Mouse (Mus musculus) liver, embryonic 14.5 days (tissue): ENCODE data around the gene Rrp7a. TPM values are rescaled to one million over a fixed set of nuclear protein-coding genes. Genes with fewer than 3 reads are reported as not detected.
"Not testable (repeated sequence)": the region's sequence is repeated elsewhere in the genome, so short reads cannot be mapped to it uniquely, and the experiment has no call there.

Experiments
- ATAC-seq: fragments of 200-750 bp; cut with Nextera tagmentation; 2 replicates; pipeline ENCODE4 v1.8.0; 2017; ENCODE audit warnings: moderate number of reproducible peaks, mild to moderate bottlenecking, moderate library complexity; ENCODE audit not compliant: insufficient read depth
- DNase-seq, 3 experiments: peaks; one replicate each; pipeline ENCODE4 v3.0.0-alpha.2; 2012 to 2013; ENCODE audit warnings: low read depth in 3 of 3, low spot score in 3 of 3
- H3K27ac ChIP-seq: fragments of 300-500 bp; sonication (generic); 2 replicates; pipeline ENCODE4 v1.5.1; 2014; ENCODE audit warnings: moderate library complexity, mild to moderate bottlenecking, control low read depth, inconsistent platforms
- H3K27me3 ChIP-seq: fragments of 300-500 bp; sonication (generic); 2 replicates; pipeline ENCODE4 v1.6.1; 2014; ENCODE audit warnings: mild to moderate bottlenecking, low read length, moderate library complexity; ENCODE audit not compliant: control insufficient read depth, insufficient read depth
- H3K36me3 ChIP-seq: fragments of 300-500 bp; sonication (generic); replicated peaks from 2 replicates; pipeline ENCODE4 v1.6.1; 2014; ENCODE audit warnings: low read depth; ENCODE audit not compliant: control insufficient read depth, insufficient read depth
- H3K4me1 ChIP-seq, 2 experiments: fragments of 200-500 bp in 1 of 2; fragments of 300-500 bp in 1 of 2; sonication (generic) in 1 of 2; replicated peaks; 2 replicates each; pipeline ENCODE4 v1.6.1; 2012 to 2014; ENCODE audit warnings: antibody characterized with exemption in 1 of 2, inconsistent platforms in 1 of 2, low read length in 1 of 2; ENCODE audit not compliant: control insufficient read depth in 2 of 2, insufficient read depth in 2 of 2
- H3K4me2 ChIP-seq: fragments of 300-500 bp; sonication (generic); 2 replicates; pipeline ENCODE4 v1.6.1; 2014; ENCODE audit warnings: low read depth, mild to moderate bottlenecking, control low read depth, moderate library complexity
- H3K4me3 ChIP-seq, 2 experiments: fragments of 200-500 bp in 1 of 2; fragments of 300-500 bp in 1 of 2; sonication (generic) in 1 of 2; 2 replicates each; pipeline ENCODE4 v1.5.1; 2012 to 2014; ENCODE audit warnings: low read depth in 2 of 2, low read length in 2 of 2, mild to moderate bottlenecking in 2 of 2, control low read depth in 1 of 2, inconsistent platforms in 1 of 2, moderate library complexity in 1 of 2; ENCODE audit not compliant: insufficient read depth in 1 of 2
- H3K9ac ChIP-seq: fragments of 300-500 bp; sonication (generic); replicated peaks from 2 replicates; pipeline ENCODE4 v1.6.1; 2014; ENCODE audit warnings: mild to moderate bottlenecking, control low read depth, moderate library complexity
- H3K9me3 ChIP-seq: fragments of 300-500 bp; sonication (generic); 2 replicates; pipeline ENCODE4 v1.6.1; 2016; ENCODE audit warnings: low read length, mixed read lengths; ENCODE audit not compliant: control insufficient read depth
- CTCF ChIP-seq: IDR thresholded peaks from 2 replicates; pipeline ENCODE4 v1.5.1; 2016; ENCODE audit warnings: antibody characterized with exemption, low read depth, control low read depth
- EP300 ChIP-seq: IDR thresholded peaks from 2 replicates; pipeline ENCODE4 v1.6.1; 2016; ENCODE audit warnings: antibody characterized with exemption, low read depth
- WGBS: fragments of 180-500 bp; shearing (Covaris S2); extraction: QIAGEN DNeasy Blood & Tissue Kit; methylation state at CpG from one replicate; pipeline ENCODE4 v1.1.7; 2014; ENCODE audit not compliant: insufficient replicate concordance; 5-methylcytosine and 5-hydroxymethylcytosine counted together
- polyA plus RNA-seq, 2 experiments: library from polyadenylated mRNA; depleted of rRNA in 1 of 2; stranded (reverse) in 1 of 2; unstranded in 1 of 2; fragments of >200 nt; fragmentation: Nextera tagmentation in 1 of 2; extraction: Ambion mirVana in 1 of 2; gene quantifications; 2 replicates each; pipeline versions ENCODE4 v1.2.1 to v1.2.3; 2012 to 2014

Rrp7a gene
- polyA plus RNA-seq, 2 experiments: 21.2 to 23.9 TPM

DNA sequence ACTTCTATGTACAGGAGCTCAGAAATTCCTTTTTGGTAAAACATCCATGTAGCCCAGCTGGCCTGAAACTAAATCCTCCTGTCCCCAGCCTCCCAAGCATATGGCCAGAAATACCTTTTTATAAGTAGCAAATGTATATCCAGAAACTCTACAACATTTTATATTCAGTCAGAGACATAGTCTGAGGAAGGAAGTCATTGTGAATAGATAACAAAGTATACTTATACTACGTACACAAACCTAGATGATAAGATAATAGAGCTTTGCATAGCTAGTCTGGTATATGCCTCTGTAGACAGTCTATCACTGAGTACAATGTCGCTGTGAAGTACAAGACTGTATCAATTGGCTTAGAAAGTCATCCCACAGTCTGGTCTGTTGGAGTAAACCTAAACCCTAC lies 13.1 kb upstream of the Rrp7a start:
- Histone ChIP-seq H3K4me2 (no peak overlapping the region), H3K9ac (no peak overlapping the region), H3K36me3 (peaks cover 68% of the 10 kb centered on the region), H3K27me3 (no peaks in the 10 kb centered on the region), H3K4me3 (no peak overlapping the region), H3K9me3 (no peaks in the 10 kb centered on the region), H3K4me1 (no peaks in the 10 kb centered on the region), H3K27ac (no peak overlapping the region)
- no peak for ATAC-seq
- TF ChIP-seq CTCF: no peak
- TF ChIP-seq EP300: no peak
- WGBS: 45% methylated on average over 2 of the region's 2 CpGs
- no peak for DNase-seq

DNA sequence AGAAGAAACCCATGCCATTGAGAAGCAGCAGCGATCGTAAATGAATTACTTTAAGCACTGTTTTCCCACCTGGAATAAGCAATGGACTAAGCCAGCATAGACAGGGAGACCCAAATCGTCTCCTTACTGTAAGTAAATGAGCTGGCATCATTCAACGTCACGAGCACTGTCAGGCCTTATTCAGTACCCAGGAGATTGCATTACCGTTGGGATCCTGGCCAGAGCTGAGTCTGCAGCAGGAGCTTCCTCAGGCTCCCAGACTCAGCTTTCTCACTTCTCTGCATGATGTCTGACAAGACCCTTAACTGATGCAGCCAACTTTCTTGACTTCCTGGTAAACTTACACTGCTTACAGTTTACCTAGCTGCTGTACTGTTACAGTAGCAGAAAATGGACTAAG lies 12.1 kb upstream of the Rrp7a start:
- Histone ChIP-seq H3K4me2 (no peak overlapping the region), H3K9me3 (no peaks in the 10 kb centered on the region), H3K27me3 (no peaks in the 10 kb centered on the region), H3K27ac (no peak overlapping the region), H3K36me3 (peaks cover 78% of the 10 kb centered on the region), H3K4me1 (no peaks in the 10 kb centered on the region), H3K4me3 (no peak overlapping the region), H3K9ac (no peak overlapping the region)
- 88% methylated on average over 6 of the region's 6 CpGs for WGBS
- ATAC-seq: no peak
- no peak for DNase-seq
- no peak for TF ChIP-seq EP300
- no peak for TF ChIP-seq CTCF

DNA sequence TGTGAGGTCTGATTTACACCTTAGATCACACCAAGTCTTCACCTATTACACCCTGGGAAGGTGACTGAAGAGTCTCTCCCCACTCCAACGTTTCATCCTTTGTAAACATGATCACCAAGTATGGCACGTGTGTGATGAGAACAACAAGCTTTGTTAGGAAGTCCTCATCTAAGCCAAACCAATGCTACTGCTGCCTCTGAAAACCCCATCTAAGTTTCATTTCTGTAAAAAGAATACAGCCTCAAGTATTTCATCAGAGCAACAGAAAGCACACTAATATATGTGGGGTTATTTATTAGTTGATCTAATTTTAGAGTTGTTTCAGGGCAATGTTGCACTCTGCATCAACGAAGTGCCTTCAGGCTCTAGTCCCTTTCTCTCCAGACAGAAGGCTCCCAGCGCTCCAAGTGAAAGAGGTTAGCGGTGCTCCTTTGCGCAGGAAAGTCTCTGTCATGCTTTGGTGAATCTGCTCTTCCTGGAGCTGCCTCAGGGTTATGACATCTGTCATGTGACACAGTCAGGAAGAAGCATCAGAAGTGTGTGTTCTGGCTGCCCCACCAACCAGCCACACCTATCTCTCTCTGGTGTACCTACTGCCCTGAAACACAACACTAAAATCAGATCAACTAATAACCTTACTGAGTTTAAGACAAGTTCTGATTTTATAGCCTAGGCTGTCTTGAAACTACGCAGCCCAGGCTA lies 7.1 kb upstream of the Rrp7a start:
- no peak overlapping the region for H3K9ac ChIP-seq
- H3K27me3 ChIP-seq: no peaks in the 10 kb centered on the region
- no peak overlapping the region for H3K4me3 ChIP-seq
- H3K27ac ChIP-seq: no peak overlapping the region
- no peaks in the 10 kb centered on the region for H3K4me1 ChIP-seq
- ATAC-seq: no peak
- WGBS: 87% methylated on average over 7 of the region's 7 CpGs
- peaks cover 77% of the 10 kb centered on the region for H3K36me3 ChIP-seq
- no peaks in the 10 kb centered on the region for H3K9me3 ChIP-seq
- TF ChIP-seq CTCF: no peak
- TF ChIP-seq EP300: no peak
- no peak overlapping the region for H3K4me2 ChIP-seq
- no peak for DNase-seq

DNA sequence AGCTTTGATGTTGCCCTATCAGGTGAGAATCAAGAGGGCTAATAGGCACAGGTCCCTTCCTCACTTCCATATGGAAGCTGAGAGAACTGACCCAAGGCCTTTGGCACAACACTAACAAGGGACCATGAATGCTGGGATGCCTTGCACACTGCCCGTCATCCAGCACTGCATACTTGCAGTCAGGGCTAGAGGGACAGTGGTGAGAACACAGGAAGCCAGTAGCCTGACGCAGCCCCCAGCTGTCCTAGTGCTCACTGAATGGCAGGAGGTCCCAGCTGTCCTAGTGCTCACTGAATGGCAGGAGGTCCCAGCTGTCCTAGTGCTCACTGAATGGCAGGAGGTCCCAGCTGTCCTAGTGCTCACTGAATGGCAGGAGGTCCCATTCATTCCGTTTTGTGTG lies 4.4 kb upstream of the Rrp7a start:
- not testable (repeated sequence) for DNase-seq, H3K9ac ChIP-seq, H3K4me2 ChIP-seq, H3K9me3 ChIP-seq, H3K4me1 ChIP-seq, H3K27me3 ChIP-seq, ATAC-seq, H3K27ac ChIP-seq, H3K4me3 ChIP-seq
- 85% methylated on average over 3 of the region's 3 CpGs for WGBS
- peaks cover 60% of the 10 kb centered on the region for H3K36me3 ChIP-seq

DNA sequence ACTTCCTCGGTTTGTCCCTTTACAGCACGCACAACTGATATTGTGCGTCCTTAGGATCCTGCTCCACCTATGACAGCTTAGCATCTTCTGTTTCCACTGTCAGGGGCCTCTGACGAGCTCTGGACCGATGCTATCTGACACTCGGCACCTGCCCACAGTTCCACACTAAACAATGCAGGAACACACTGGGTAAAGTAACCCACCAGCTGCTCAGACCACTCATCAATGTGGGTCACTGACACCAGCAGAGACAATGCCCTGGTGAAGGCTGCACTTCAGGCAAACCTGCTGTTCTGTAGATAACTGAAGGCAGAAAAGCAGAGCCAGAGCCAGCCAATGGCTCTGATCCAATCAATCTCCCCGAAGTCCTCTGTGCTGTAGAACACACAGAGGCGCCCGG lies 4.0 kb upstream of the Rrp7a start:
- no peak for TF ChIP-seq EP300
- TF ChIP-seq CTCF: no peak
- DNase-seq (no peak), ATAC-seq (no peak)
- H3K36me3 ChIP-seq: peaks cover 56% of the 10 kb centered on the region
- H3K4me2 ChIP-seq: no peak overlapping the region
- WGBS: 85% methylated on average over 9 of the region's 9 CpGs
- peaks cover 2% of the 10 kb centered on the region in 2 experiments; a peak in 2 of 4 replicates for H3K4me1 ChIP-seq
- H3K9me3 ChIP-seq: no peaks in the 10 kb centered on the region
- no peak overlapping the region for H3K9ac ChIP-seq
- H3K4me3 ChIP-seq: no peak overlapping the region
- H3K27ac ChIP-seq: no peak overlapping the region
- no peaks in the 10 kb centered on the region for H3K27me3 ChIP-seq
